16 mouse cellular contexts compared by ENCODE assay signal in the genomic region with DNA sequence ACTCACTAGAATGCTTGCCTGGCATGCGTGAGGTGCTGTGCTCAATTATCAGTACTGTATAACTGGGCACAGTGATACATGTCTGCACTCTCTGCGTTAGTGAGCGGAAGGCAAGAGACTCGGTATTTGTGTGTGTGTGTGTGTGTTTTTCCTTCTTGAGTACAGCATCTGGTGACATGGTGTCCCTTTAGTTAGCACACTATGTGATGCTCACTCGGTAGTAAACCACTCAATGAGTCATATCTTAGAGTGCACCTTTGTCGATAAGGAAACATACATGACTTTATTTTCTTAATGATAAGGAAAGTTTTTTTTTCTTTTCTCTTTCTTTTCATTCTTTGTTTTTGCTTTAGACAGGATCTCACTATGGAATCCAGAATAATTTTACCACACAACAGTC. TPM values are rescaled to one million over a fixed set of nuclear protein-coding genes. Genes with fewer than 3 reads are reported as not detected.
"Had no signal": no experiment of that assay in that cellular context is flagged by ENCODE, and none has a peak within 500 bp of the region (broad histone marks: within the 10 kb centered on the region; RNA-seq: fewer than 3 reads in every experiment).

No protein-coding gene starts in this region.

- H3K4me2 ChIP-seq: liver, embryonic 12.5 days; lung, embryonic 14.5 days; midbrain, embryonic 11.5 days; midbrain, embryonic 13.5 days; midbrain, embryonic 15.5 days; neural tube, embryonic 12.5 days had no signal

- H3K9ac ChIP-seq: liver, embryonic 12.5 days; liver, embryonic 14.5 days; lung, embryonic 14.5 days; midbrain, embryonic 13.5 days; midbrain, embryonic 15.5 days; neural tube, embryonic 12.5 days had no signal

- H3K4me3 ChIP-seq: liver, embryonic 12.5 days; midbrain, embryonic 13.5 days; midbrain, embryonic 15.5 days; neural tube, embryonic 12.5 days had no signal

- H3K9me3 ChIP-seq: liver, embryonic 12.5 days; midbrain, embryonic 13.5 days; midbrain, embryonic 15.5 days; neural tube, embryonic 12.5 days had no signal

- H3K27ac ChIP-seq: liver, embryonic 12.5 days; liver, embryonic 14.5 days; midbrain, embryonic 13.5 days; midbrain, embryonic 15.5 days; neural tube, embryonic 12.5 days had no signal

- H3K27me3 ChIP-seq: liver, embryonic 12.5 days; midbrain, embryonic 13.5 days; midbrain, embryonic 15.5 days; neural tube, embryonic 12.5 days had no signal

- DNase-seq: lung, adult 18-20 months; lung, embryonic 14.5 days; lung, postnatal 14 days; lung, postnatal 4 days; right cerebral cortex, postnatal 14 days; spleen, adult 18-20 months; thymus, adult 18-20 months; thymus, postnatal 14 days; thymus, postnatal 4 days had no signal

- H3K36me3 ChIP-seq: liver, embryonic 12.5 days; midbrain, embryonic 13.5 days; midbrain, embryonic 15.5 days; neural tube, embryonic 12.5 days had no signal

- H3K4me1 ChIP-seq: midbrain, embryonic 13.5 days; midbrain, embryonic 15.5 days; neural tube, embryonic 12.5 days had no signal

- ATAC-seq: liver, embryonic 12.5 days; midbrain, embryonic 13.5 days; midbrain, embryonic 15.5 days had no signal

RNA-seq across cellular contexts. Expression of a gene that starts 29.0 kb away (rescaled TPM):
- total RNA-seq: monocyte, adult 5-6 weeks had no signal
